Mouse (Mus musculus) left cerebral cortex, postnatal 10 days (tissue): ENCODE results near the gene Rab5c. TPM values are rescaled to one million over a fixed set of nuclear protein-coding genes. Genes with fewer than 3 reads are reported as not detected.

ENCODE experiments used
- DNase-seq, 2 experiments: peaks; one replicate each; pipeline ENCODE4 v3.0.0; 2021 to 2022; ENCODE audit warnings: low spot score in 2 of 2, mixed read lengths in 1 of 2; ENCODE audit errors: extremely low spot score in 1 of 2
- intact Hi-C: fragments of 180-260 bp; cut with DNase I; formaldehyde crosslinking; loops from one replicate; pipeline ENCODE4 v1.15.1; 2025
- total RNA-seq, 2 experiments: library from RNA; stranded (reverse); gene quantifications; 2 replicates each; pipeline ENCODE4 v1.2.3; 2021

The Rab5c gene
- total RNA-seq, 2 experiments from 2014 or later = 162 to 167 TPM

GRCm38 (mm10) chr11:100682526-100682925, 55.5 kb downstream of the Rab5c start:
- intact Hi-C loops = no loop called here
- DNase-seq = no peak

GRCm38 (mm10) chr11:100681826-100682225, 56.2 kb downstream of the Rab5c start:
- intact Hi-C loops = no loop called here
- DNase-seq = no peak

DNA sequence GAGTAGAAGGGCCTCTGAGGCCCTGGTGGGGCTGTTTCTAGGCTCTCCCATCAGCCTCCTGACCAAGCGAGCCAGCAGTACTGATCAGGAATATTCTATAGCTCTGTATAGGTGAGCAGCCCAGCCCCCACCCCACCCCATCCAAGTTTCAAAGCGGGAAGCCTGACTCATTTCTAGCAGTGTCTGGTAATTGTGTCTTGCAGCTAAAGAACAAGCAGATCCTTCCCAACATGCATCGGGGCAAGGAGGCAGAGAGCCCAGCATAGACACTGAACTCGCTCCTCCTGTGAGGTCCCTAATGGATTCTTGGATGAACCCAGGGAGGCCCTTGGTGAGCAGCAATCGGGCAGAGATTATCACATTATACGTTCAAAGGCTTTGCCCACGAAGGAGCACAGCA, 60.2 kb downstream of the Rab5c start:
- intact Hi-C loops = no loop called here
- DNase-seq = no peak

DNA sequence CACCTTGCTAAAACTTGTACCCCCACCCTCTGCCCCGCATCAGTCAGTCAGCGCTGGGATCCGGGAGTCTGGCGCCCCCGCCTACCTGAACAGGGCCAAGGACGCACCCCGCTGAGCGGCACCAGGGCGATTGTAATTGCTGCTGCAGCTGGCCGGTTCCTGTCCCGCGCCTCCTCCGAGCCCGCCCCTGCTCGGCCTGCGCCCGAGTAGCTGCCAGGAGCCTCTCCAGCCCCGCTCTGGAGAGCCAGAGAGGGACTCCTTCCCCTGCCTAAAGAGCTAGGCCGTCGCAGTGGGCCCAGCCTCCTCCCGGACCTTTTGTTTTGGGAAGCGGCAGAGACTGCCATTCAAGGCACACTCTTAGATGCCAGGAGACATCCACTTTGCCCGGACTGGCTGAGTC, 64.8 kb downstream of the Rab5c start:
- DNase-seq = peak in 1 of 2 experiments; percentile 74

DNA sequence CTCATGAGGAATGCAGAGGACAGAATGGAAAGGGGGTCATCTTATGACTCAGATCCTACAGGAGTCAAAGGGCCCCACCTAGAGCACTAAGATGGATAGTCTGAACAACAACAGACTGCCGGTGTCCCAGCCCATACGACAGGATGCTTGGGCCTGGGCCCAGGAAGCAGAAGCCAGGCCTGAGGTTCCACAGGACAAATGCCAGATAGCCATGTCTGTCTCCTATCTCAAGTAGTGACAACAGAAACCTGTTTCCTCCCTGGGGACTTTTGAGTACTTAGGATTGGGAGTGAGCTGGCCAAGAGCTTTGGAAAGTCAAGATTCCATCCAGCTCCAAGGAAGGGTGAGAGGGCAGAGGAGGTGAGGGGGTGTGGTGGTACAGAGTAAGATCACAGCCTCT, 66.1 kb downstream of the Rab5c start:
- intact Hi-C loops = no loop called here
- DNase-seq = no peak

More for the DNA sequence above, 64.8 kb downstream of the Rab5c start:
- intact Hi-C loops = no loop called here

DNA sequence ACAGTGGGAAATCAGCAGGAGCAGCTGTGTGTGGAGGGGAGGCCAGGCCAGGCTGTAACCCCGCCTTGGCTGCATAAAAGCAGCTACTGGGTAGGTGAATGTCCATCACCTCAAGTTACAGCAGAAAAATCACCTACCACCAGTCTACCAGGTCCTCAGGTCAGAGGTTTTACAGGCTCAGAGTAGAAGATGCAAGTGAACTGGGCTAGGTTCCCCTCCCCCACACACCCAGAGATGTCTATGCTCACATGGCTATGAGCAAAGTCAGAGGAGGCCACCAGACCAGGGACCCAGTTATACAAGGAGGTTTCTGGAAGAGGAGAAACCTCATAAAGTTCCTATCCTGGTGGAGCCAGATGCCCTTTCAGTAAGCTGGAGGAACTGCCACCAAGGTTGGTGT, 67.0 kb downstream of the Rab5c start:
- intact Hi-C loops = no loop called here
- DNase-seq = no peak

Other genes with a start within 250 kb of the Rab5c start
- gene Acly, start 210.2 kb downstream of the Rab5c start, total RNA-seq = 100 to 1,000 TPM; 138 to 151 TPM
- under 1 TPM; 0.53 to 0.77 TPM for gene Ttc25, start 192.6 kb downstream of the Rab5c start, total RNA-seq
- 100 to 1,000 TPM in 1 of 2 experiments, 10 to 100 TPM in 1; 73.3 to 104 TPM for gene Cnp, start 163.3 kb downstream of the Rab5c start, total RNA-seq
- gene Nkiras2, start 119.0 kb downstream of the Rab5c start, total RNA-seq = 10 to 100 TPM; 28.1 to 29.6 TPM
- 100 to 1,000 TPM; 234 to 253 TPM for gene Dnajc7, start 118.0 kb downstream of the Rab5c start, total RNA-seq
- gene Zfp385c, start 45.8 kb downstream of the Rab5c start, total RNA-seq = under 1 TPM; 0.21 to 0.75 TPM
- gene Dhx58, start 33.9 kb downstream of the Rab5c start, total RNA-seq = 1 to 10 TPM; 1.8 to 1.9 TPM
- gene Kat2a, start 25.8 kb downstream of the Rab5c start, total RNA-seq = 10 to 100 TPM; 68.3 to 68.6 TPM
- gene Hspb9, start 24.4 kb downstream of the Rab5c start, total RNA-seq = not detected
- 1 to 10 TPM; 7.8 to 9.5 TPM for gene Kcnh4, start 21.7 kb upstream of the Rab5c start, total RNA-seq
- under 1 TPM in 1 of 2 experiments, not detected in 1; 0.86 TPM for gene Hcrt, start 24.7 kb upstream of the Rab5c start, total RNA-seq
- gene Ghdc, start 32.7 kb upstream of the Rab5c start, total RNA-seq = 1 to 10 TPM; 5.9 to 7.6 TPM
- 10 to 100 TPM; 12.4 to 13.4 TPM for gene Stat5b, start 112.5 kb upstream of the Rab5c start, total RNA-seq
- 1 to 10 TPM; 2.0 to 3.4 TPM for gene Stat5a, start 121.1 kb upstream of the Rab5c start, total RNA-seq
- 10 to 100 TPM; 32.1 to 36.7 TPM for gene Stat3, start 201.3 kb upstream of the Rab5c start, total RNA-seq
- 10 to 100 TPM; 17.9 to 20.9 TPM for gene Cavin1, start 232.7 kb upstream of the Rab5c start, total RNA-seq